Mouse (Mus musculus) regulatory T cell (primary cell): ENCODE data around the gene Clca4b.
"Not testable (repeated sequence)": the region's sequence is repeated elsewhere in the genome, so short reads cannot be mapped to it uniquely, and the experiment has no call there.

Experiments
- in situ Hi-C: fragments of 300-600 bp; cut with MboI, MseI; formaldehyde crosslinking; loops from one replicate; pipeline ENCODE4 v1.15.1; 2025; ENCODE audit warnings: high pct_unique_total_duplicates

Gene Clca4b

GRCm38 (mm10) chr3:144932335-144932734, at the start of gene Clca4b:
Clca4b (minus strand) TSS chr3:144932529.
- in situ Hi-C loops = no loop called here

GRCm38 (mm10) chr3:144980551-144980950, 48.2 kb upstream of the Clca4b start:
- in situ Hi-C loops = no loop called here

GRCm38 (mm10) chr3:144977631-144978030, 45.3 kb upstream of the Clca4b start:
- in situ Hi-C loops = no loop called here

GRCm38 (mm10) chr3:144976091-144976490, 43.8 kb upstream of the Clca4b start:
- in situ Hi-C loops = no loop called here

GRCm38 (mm10) chr3:144974945-144975344, 42.6 kb upstream of the Clca4b start, which contains the start of gene Clca4a:
Clca4a (minus strand) TSS chr3:144975045.
- in situ Hi-C loops = no loop called here

GRCm38 (mm10) chr3:144971553-144972270, 39.4 kb upstream of the Clca4b start:
- in situ Hi-C loops = no loop called here

GRCm38 (mm10) chr3:144969755-144970154, 37.4 kb upstream of the Clca4b start:
- in situ Hi-C loops = no loop called here

- in situ Hi-C loops = no loop called here
Observed at GRCm38 (mm10) chr3:144966074-144966473, 33.7 kb upstream of the Clca4b start.

GRCm38 (mm10) chr3:144950829-144951228, 18.5 kb upstream of the Clca4b start:
- in situ Hi-C loops = no loop called here

GRCm38 (mm10) chr3:144947376-144947775, 15.0 kb upstream of the Clca4b start:
- in situ Hi-C loops = not testable (repeated sequence)

GRCm38 (mm10) chr3:144933625-144934024, 1.3 kb upstream of the Clca4b start:
- in situ Hi-C loops = not testable (repeated sequence)

- in situ Hi-C loops = no loop called here
Observed at GRCm38 (mm10) chr3:144933011-144933491, 722 bp upstream of the Clca4b start.

GRCm38 (mm10) chr3:144914014-144914413, 18.3 kb downstream of the Clca4b start:
- in situ Hi-C loops = no loop called here

- in situ Hi-C loops = no loop called here
Observed at GRCm38 (mm10) chr3:144897042-144897678, 35.2 kb downstream of the Clca4b start.

- in situ Hi-C loops = no loop called here
Observed at GRCm38 (mm10) chr3:144890246-144890758, 42.0 kb downstream of the Clca4b start.

- in situ Hi-C loops = loop anchor here (5.0 kb wide), 1 partner anchor 115 kb away; no protein-coding TSS in a partner anchor
Observed at GRCm38 (mm10) chr3:144886957-144887356, 45.4 kb downstream of the Clca4b start.

- in situ Hi-C loops = not testable (repeated sequence)
Observed at GRCm38 (mm10) chr3:144872012-144872411, 60.3 kb downstream of the Clca4b start.
